Mouse (Mus musculus): ENCODE data around the gene Rasl11b. TPM values are rescaled to one million over a fixed set of nuclear protein-coding genes. Genes with fewer than 3 reads are reported as not detected.

Rasl11b gene
- polyA plus RNA-seq, 1 experiment from 2014 or later = 83.8 TPM

DNA sequence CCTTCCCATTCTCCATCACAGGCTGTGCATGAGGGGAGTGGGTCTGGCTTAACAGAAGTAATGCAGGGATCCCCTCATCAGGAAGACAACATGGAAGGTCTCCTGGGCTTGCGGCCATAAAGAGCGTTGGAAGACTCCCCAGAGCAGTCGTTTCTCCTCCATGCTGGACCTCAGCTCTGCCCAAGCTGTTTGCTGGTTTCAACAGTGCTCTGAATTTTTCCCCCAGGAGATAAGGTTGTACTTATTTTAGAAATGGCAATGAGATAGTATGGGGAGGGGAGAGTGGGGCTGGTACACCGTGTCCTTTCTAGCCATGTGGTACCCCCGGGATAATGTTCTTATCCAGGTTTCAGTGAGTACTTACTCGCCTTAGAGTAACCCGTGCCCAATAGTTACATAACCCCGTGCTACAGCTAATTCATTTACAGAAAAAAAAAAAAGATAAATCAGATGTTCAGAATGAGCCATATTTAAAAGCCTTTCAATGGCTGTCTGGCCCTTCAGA lies 50.6 kb downstream of the Rasl11b start:
- DNase-seq (ENCODE audit: low spot score) = no peak
- WGBS = 94% methylated on average over 8 of the region's 8 CpGs
- ATAC-seq (replicated peaks; ENCODE audit: insufficient number of reproducible peaks, low FRiP score, low TSS enrichment, low read depth) = no peak
- Histone ChIP-seq H3K36me3 (replicated peaks; ENCODE audit: control insufficient read depth, insufficient read depth, low read depth, low read length) (no peaks in the 10 kb centered on the region), H3K27ac (replicated peaks; ENCODE audit: low read depth, low read length) (no peak overlapping the region), H3K4me2 (ENCODE audit: low read depth, low read length) (no peak overlapping the region), H3K9me3 (replicated peaks; ENCODE audit: control insufficient read depth, low read length) (no peaks in the 10 kb centered on the region), H3K9ac (replicated peaks; ENCODE audit: low read length) (no peak overlapping the region), H3K27me3 (ENCODE audit: control insufficient read depth, insufficient read depth, low read length) (no peaks in the 10 kb centered on the region), H3K4me3 (ENCODE audit: low read depth, low read length) (no peak overlapping the region), H3K4me1 (ENCODE audit: control insufficient read depth, insufficient read depth, low read length) (peaks cover 2% of the 10 kb centered on the region)

DNA sequence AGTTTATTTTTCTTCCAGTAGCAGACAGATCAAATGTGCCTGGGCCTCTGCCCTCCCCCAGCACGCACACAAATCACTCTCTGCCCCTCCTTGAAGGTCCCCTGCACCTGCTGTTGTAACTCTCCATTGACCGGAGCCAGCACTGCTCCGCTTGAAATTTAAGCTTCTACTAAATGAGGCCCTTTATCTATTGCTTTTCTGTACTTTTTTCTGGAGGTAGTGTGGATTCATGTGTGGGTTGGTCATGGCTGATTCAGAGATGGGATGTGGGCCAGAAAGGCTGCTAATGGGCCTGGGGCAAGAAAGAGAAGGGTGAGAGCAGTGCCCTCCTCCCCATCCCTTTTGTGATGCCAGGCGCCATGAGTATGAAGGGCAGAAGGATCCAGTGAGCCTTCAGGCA lies 51.4 kb downstream of the Rasl11b start:
- ATAC-seq (replicated peaks; ENCODE audit: insufficient number of reproducible peaks, low FRiP score, low TSS enrichment, low read depth) = no peak
- H3K4me3 ChIP-seq (ENCODE audit: low read depth, low read length) = no peak overlapping the region
- H3K9me3 ChIP-seq (replicated peaks; ENCODE audit: control insufficient read depth, low read length) = no peaks in the 10 kb centered on the region
- H3K4me1 ChIP-seq (ENCODE audit: control insufficient read depth, insufficient read depth, low read length) = peaks cover 2% of the 10 kb centered on the region
- no peaks in the 10 kb centered on the region for H3K27me3 ChIP-seq (ENCODE audit: control insufficient read depth, insufficient read depth, low read length)
- H3K27ac ChIP-seq (replicated peaks; ENCODE audit: low read depth, low read length) = no peak overlapping the region
- no peak overlapping the region for H3K9ac ChIP-seq (replicated peaks; ENCODE audit: low read length)
- 65% methylated on average over 4 of the region's 4 CpGs for WGBS
- H3K4me2 ChIP-seq (ENCODE audit: low read depth, low read length) = no peak overlapping the region
- DNase-seq (ENCODE audit: low spot score) = no peak
- H3K36me3 ChIP-seq (replicated peaks; ENCODE audit: control insufficient read depth, insufficient read depth, low read depth, low read length) = no peaks in the 10 kb centered on the region

DNA sequence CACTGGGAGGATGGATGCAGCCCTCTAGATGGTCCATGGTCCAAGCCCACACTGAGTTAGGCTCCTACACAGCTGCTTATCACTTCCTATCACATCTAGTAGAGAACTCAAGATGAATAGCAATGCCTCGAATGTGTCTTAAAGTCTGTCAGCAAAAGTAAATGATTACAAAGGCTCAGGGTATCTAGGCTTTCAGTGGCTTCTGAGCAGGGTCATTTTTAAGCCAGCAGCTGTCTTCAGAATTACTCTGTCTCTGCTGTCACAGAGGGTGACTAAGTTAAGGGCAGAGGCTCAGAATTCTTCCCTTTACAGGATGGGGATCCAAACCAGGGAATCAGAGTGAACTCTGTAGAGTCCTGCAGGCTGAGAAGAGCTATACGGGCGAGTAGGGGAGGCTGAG lies 51.9 kb downstream of the Rasl11b start:
- no peaks in the 10 kb centered on the region for H3K36me3 ChIP-seq (replicated peaks; ENCODE audit: control insufficient read depth, insufficient read depth, low read depth, low read length)
- H3K9me3 ChIP-seq (replicated peaks; ENCODE audit: control insufficient read depth, low read length) = no peaks in the 10 kb centered on the region
- H3K4me2 ChIP-seq (ENCODE audit: low read depth, low read length) = no peak overlapping the region
- DNase-seq (ENCODE audit: low spot score) = no peak
- no peak for ATAC-seq (replicated peaks; ENCODE audit: insufficient number of reproducible peaks, low FRiP score, low TSS enrichment, low read depth)
- H3K4me1 ChIP-seq (ENCODE audit: control insufficient read depth, insufficient read depth, low read length) = peaks cover 2% of the 10 kb centered on the region
- no peak overlapping the region for H3K4me3 ChIP-seq (ENCODE audit: low read depth, low read length)
- H3K27ac ChIP-seq (replicated peaks; ENCODE audit: low read depth, low read length) = no peak overlapping the region
- no peak overlapping the region for H3K9ac ChIP-seq (replicated peaks; ENCODE audit: low read length)
- WGBS = 83% methylated on average over 3 of the region's 3 CpGs
- no peaks in the 10 kb centered on the region for H3K27me3 ChIP-seq (ENCODE audit: control insufficient read depth, insufficient read depth, low read length)

Other genes starting within 250 kb of the Rasl11b start
- 53.1 and 60.0 TPM in 2 replicates for gene Usp46, start 126.9 kb upstream of the Rasl11b start, polyA plus RNA-seq (2014; fragmentation: Nextera tagmentation; extraction: Ambion mirVana)

Data from embryonic facial prominence, embryonic 11.5 days (tissue).